Mouse (Mus musculus): ENCODE measurements around the gene Mbd3l2. TPM values are rescaled to one million over a fixed set of nuclear protein-coding genes. Genes with fewer than 3 reads are reported as not detected.
A peak's percentile ranks its signal among the peaks of the same experiment; 100 is the strongest.
"Not testable (repeated sequence)": the region's sequence is repeated elsewhere in the genome, so short reads cannot be mapped to it uniquely, and the experiment has no call there.

The Mbd3l2 gene
- total RNA-seq (2012; rRNA removed) = not detected in 2 replicates

DNA sequence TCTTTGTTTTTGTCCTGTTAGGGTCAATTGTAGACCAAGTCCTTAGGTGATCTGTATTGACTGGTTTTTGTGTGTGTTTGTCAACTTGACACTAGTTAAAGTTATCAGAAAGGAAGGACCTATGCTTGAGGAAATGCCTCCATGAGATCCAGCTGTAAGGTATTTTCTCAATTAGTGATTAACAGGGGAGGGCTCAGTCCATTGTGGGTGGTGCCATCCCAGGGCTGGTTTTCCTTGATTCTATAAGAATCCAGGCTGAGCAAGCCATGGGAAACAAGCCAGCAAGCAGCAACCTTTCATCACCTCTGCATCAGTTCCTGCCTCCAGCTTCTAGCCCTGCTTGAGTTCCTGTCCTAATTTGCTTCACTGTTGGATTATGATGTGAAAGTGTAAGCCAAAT lies at the start of gene Mbd3l2:
TSS of gene Mbd3l2 (plus strand) at position 301 of the 400 bp plus-strand sequence.
- Histone ChIP-seq H3K4me3 (ENCODE audit: insufficient read depth in 1 of 2, low read depth in 1 of 2, low read length in 2 of 2, poor library complexity in 1 of 2, severe bottlenecking in 1 of 2) (no peak within 1 kb of the TSS), H3K36me3 (ENCODE audit: control insufficient read depth, insufficient read depth, low read length, poor library complexity, severe bottlenecking) (no peaks in the 10 kb centered on the region), H3K9ac (ENCODE audit: insufficient read depth, low read depth, low read length, poor library complexity, severe bottlenecking) (no peak within 1 kb of the TSS), H3K9me3 (ENCODE audit: control insufficient read depth, insufficient read depth, low read depth, low read length) (no peaks in the 10 kb centered on the region), H3K4me1 (ENCODE audit: control insufficient read depth in 2 of 2, insufficient read depth in 2 of 2, low read length in 2 of 2, poor library complexity in 1 of 2) (no peaks in the 10 kb centered on the region), H3K27ac (ENCODE audit: insufficient read depth, low read depth, low read length, poor library complexity, severe bottlenecking) (no peak within 1 kb of the TSS)
- DNase-seq (ENCODE audit: low read depth, low spot score) = no peak
- in situ Hi-C loops (cut with MboI; ENCODE audit: low sequenced_read_pairs in 2 of 2, unreplicated experiment in 2 of 2) = no loop called here
- TF ChIP-seq CHD2 (IDR thresholded peaks at IDR 0.05; ENCODE audit: low read depth, low read length) = no peak
- no peak for TF ChIP-seq MAFK (IDR thresholded peaks at IDR 0.05; ENCODE audit: insufficient read depth, low read depth, low read length)
- no peak for TF ChIP-seq HCFC1 (IDR thresholded peaks at IDR 0.05; ENCODE audit: borderline replicate concordance, insufficient read depth, low read length)
- TF ChIP-seq ZNF384 (IDR thresholded peaks at IDR 0.05; ENCODE audit: low read depth, low read length) = no peak
- TF ChIP-seq ZC3H11A (IDR thresholded peaks at IDR 0.05; ENCODE audit: borderline replicate concordance, low read depth, low read length) = no peak

DNA sequence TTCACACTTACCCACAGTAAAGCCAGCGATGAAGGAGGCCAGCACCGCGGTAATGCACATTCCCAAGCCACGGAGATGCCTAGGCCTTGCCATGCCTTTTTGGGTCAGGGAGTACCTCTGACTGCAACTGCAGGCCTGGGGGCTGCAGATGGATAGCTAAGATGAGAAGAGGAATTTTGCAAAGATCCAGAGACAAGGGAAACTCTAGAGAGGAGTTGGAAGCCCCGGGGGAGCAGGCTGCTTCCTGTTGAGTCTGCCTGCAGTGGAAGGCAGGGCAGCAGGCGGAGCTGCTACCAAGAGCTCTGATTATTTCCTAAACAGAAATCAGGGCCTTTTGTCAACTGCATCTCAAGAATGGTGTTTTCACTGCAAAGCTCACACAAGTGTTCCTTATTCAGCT lies 44.7 kb upstream of the Mbd3l2 start:
- no peaks in the 10 kb centered on the region for H3K9me3 ChIP-seq (ENCODE audit: control insufficient read depth, insufficient read depth, low read depth, low read length)
- in situ Hi-C loops (cut with MboI; ENCODE audit: low sequenced_read_pairs in 2 of 2, unreplicated experiment in 2 of 2) = no loop called here
- TF ChIP-seq ZNF384 (IDR thresholded peaks at IDR 0.05; ENCODE audit: low read depth, low read length) (no peak), HCFC1 (IDR thresholded peaks at IDR 0.05; ENCODE audit: borderline replicate concordance, insufficient read depth, low read length) (no peak), CHD2 (IDR thresholded peaks at IDR 0.05; ENCODE audit: low read depth, low read length) (no peak), MAFK (IDR thresholded peaks at IDR 0.05; ENCODE audit: insufficient read depth, low read depth, low read length) (no peak), ZC3H11A (IDR thresholded peaks at IDR 0.05; ENCODE audit: borderline replicate concordance, low read depth, low read length) (no peak)
- H3K27ac ChIP-seq (ENCODE audit: insufficient read depth, low read depth, low read length, poor library complexity, severe bottlenecking) = no peak overlapping the region
- H3K9ac ChIP-seq (ENCODE audit: insufficient read depth, low read depth, low read length, poor library complexity, severe bottlenecking) = no peak overlapping the region
- DNase-seq (ENCODE audit: low read depth, low spot score) = no peak
- H3K36me3 ChIP-seq (ENCODE audit: control insufficient read depth, insufficient read depth, low read length, poor library complexity, severe bottlenecking) = no peaks in the 10 kb centered on the region
- no peaks in the 10 kb centered on the region; a peak in 1 of 4 replicates for H3K4me1 ChIP-seq (ENCODE audit: control insufficient read depth in 2 of 2, insufficient read depth in 2 of 2, low read length in 2 of 2, poor library complexity in 1 of 2)
- H3K4me3 ChIP-seq (ENCODE audit: insufficient read depth in 1 of 2, low read depth in 1 of 2, low read length in 2 of 2, poor library complexity in 1 of 2, severe bottlenecking in 1 of 2) = no peak overlapping the region

DNA sequence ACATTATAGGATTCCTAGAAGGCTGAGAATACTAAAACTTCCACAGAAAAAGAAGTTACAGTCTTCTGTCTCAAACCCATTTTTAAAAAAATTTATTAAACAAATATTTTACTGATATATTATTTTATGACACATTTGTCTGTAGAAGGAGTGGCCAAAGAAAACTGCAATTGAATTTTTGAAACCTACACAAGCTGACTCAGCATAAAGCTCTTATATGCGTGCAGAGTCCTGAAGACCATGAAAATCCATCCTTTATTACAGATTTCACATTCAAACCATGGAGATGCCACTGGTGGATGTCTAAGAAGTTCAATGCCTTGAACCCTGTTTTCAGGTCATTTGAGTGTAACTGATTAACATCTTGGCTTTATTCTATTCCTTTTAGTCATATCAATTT lies 30.8 kb upstream of the Mbd3l2 start:
- no peak overlapping the region for H3K27ac ChIP-seq (ENCODE audit: insufficient read depth, low read depth, low read length, poor library complexity, severe bottlenecking)
- in situ Hi-C loops (cut with MboI; ENCODE audit: low sequenced_read_pairs in 2 of 2, unreplicated experiment in 2 of 2) = no loop called here
- no peaks in the 10 kb centered on the region for H3K36me3 ChIP-seq (ENCODE audit: control insufficient read depth, insufficient read depth, low read length, poor library complexity, severe bottlenecking)
- DNase-seq (ENCODE audit: low read depth, low spot score) = no peak
- peak; percentile 45 for TF ChIP-seq MAFK (IDR thresholded peaks at IDR 0.05; ENCODE audit: insufficient read depth, low read depth, low read length)
- TF ChIP-seq ZC3H11A (IDR thresholded peaks at IDR 0.05; ENCODE audit: borderline replicate concordance, low read depth, low read length) = no peak
- no peak for TF ChIP-seq ZNF384 (IDR thresholded peaks at IDR 0.05; ENCODE audit: low read depth, low read length)
- no peak for TF ChIP-seq CHD2 (IDR thresholded peaks at IDR 0.05; ENCODE audit: low read depth, low read length)
- no peak overlapping the region for H3K4me3 ChIP-seq (ENCODE audit: insufficient read depth in 1 of 2, low read depth in 1 of 2, low read length in 2 of 2, poor library complexity in 1 of 2, severe bottlenecking in 1 of 2)
- no peak overlapping the region for H3K9ac ChIP-seq (ENCODE audit: insufficient read depth, low read depth, low read length, poor library complexity, severe bottlenecking)
- no peaks in the 10 kb centered on the region for H3K9me3 ChIP-seq (ENCODE audit: control insufficient read depth, insufficient read depth, low read depth, low read length)
- no peaks in the 10 kb centered on the region for H3K4me1 ChIP-seq (ENCODE audit: control insufficient read depth in 2 of 2, insufficient read depth in 2 of 2, low read length in 2 of 2, poor library complexity in 1 of 2)

DNA sequence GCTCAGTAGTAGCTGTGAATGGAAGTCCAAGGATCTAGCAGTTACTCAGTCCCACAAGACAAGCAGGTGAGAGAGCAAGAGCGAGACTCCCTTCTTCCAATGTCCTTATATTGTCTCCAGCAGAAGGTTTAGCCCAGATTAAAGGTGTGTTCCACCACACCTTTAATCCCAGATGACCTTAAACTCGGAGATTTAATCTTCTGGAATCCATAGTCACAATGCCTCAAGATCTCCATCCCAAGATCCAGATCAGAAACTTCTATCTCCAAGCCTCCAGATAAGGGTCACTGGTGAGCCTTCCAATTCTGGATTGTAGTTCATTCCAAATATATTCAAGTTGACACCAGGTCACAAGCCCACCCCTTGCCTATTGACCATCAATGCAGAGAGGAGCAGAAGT lies 27.6 kb upstream of the Mbd3l2 start, which contains the start of gene Naalad2:
TSS of gene Naalad2 (minus strand) at position 101 of the 400 bp plus-strand sequence.
- DNase-seq (ENCODE audit: low read depth, low spot score); H3K4me3 ChIP-seq (ENCODE audit: insufficient read depth in 1 of 2, low read depth in 1 of 2, low read length in 2 of 2, poor library complexity in 1 of 2, severe bottlenecking in 1 of 2); H3K36me3 ChIP-seq (ENCODE audit: control insufficient read depth, insufficient read depth, low read length, poor library complexity, severe bottlenecking); H3K27ac ChIP-seq (ENCODE audit: insufficient read depth, low read depth, low read length, poor library complexity, severe bottlenecking); H3K4me1 ChIP-seq (ENCODE audit: control insufficient read depth in 2 of 2, insufficient read depth in 2 of 2, low read length in 2 of 2, poor library complexity in 1 of 2); H3K9me3 ChIP-seq (ENCODE audit: control insufficient read depth, insufficient read depth, low read depth, low read length); in situ Hi-C loops (cut with MboI; ENCODE audit: low sequenced_read_pairs in 2 of 2, unreplicated experiment in 2 of 2); H3K9ac ChIP-seq (ENCODE audit: insufficient read depth, low read depth, low read length, poor library complexity, severe bottlenecking): not testable (repeated sequence)

DNA sequence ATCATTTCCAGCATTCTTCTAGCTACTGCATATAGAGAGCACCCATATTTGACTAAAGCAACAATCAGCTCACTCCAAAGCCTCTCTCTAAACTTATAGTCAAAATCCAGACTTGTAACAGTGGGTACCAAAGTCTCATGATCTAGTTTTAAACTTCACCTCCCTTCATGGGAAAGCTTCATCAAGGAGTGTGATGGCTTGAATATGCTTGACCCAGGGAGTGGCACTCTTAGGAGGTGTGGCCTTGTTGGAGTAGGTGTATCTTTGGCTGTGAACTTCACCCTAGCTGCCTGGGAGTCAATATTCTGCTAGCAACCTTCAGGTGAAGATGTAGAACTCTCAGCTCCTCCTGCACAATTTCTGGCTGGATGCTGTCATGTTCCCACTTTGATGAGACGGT lies 26.3 kb upstream of the Mbd3l2 start, which contains the start of gene Ubtfl1:
TSS of gene Ubtfl1 (plus strand) at position 301 of the 400 bp plus-strand sequence.
- H3K27ac ChIP-seq (ENCODE audit: insufficient read depth, low read depth, low read length, poor library complexity, severe bottlenecking) = no peak within 1 kb of the TSS

DNA sequence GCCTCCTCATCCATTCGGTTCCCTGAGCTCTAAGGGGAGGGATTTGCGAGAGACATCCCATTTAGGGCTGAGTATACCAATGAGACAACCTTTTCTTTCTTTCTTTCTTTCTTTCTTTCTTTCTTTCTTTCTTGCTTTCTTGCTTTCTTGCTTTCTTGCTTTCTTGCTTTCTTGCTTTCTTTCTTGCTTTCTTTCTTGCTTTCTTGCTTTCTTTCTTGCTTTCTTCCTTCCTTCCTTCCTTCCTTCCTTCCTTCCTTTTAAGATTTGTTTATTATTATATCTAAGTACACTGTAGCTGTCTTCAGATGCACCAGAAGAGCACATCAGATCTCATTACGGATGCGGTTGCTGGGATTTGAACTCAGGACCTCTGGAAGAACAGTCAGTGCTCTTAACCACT lies 18.1 kb upstream of the Mbd3l2 start:
- H3K4me1 ChIP-seq (ENCODE audit: control insufficient read depth in 2 of 2, insufficient read depth in 2 of 2, low read length in 2 of 2, poor library complexity in 1 of 2); H3K4me3 ChIP-seq (ENCODE audit: insufficient read depth in 1 of 2, low read depth in 1 of 2, low read length in 2 of 2, poor library complexity in 1 of 2, severe bottlenecking in 1 of 2); H3K36me3 ChIP-seq (ENCODE audit: control insufficient read depth, insufficient read depth, low read length, poor library complexity, severe bottlenecking); DNase-seq (ENCODE audit: low read depth, low spot score); H3K9ac ChIP-seq (ENCODE audit: insufficient read depth, low read depth, low read length, poor library complexity, severe bottlenecking); in situ Hi-C loops (cut with MboI; ENCODE audit: low sequenced_read_pairs in 2 of 2, unreplicated experiment in 2 of 2); H3K27ac ChIP-seq (ENCODE audit: insufficient read depth, low read depth, low read length, poor library complexity, severe bottlenecking); H3K9me3 ChIP-seq (ENCODE audit: control insufficient read depth, insufficient read depth, low read depth, low read length): not testable (repeated sequence)

More for the DNA sequence above, 26.3 kb upstream of the Mbd3l2 start, which contains the start of gene Ubtfl1:
- Histone ChIP-seq H3K9ac (ENCODE audit: insufficient read depth, low read depth, low read length, poor library complexity, severe bottlenecking) (no peak within 1 kb of the TSS), H3K9me3 (ENCODE audit: control insufficient read depth, insufficient read depth, low read depth, low read length) (no peaks in the 10 kb centered on the region), H3K4me1 (ENCODE audit: control insufficient read depth in 2 of 2, insufficient read depth in 2 of 2, low read length in 2 of 2, poor library complexity in 1 of 2) (no peaks in the 10 kb centered on the region), H3K4me3 (ENCODE audit: insufficient read depth in 1 of 2, low read depth in 1 of 2, low read length in 2 of 2, poor library complexity in 1 of 2, severe bottlenecking in 1 of 2) (no peak within 1 kb of the TSS), H3K36me3 (ENCODE audit: control insufficient read depth, insufficient read depth, low read length, poor library complexity, severe bottlenecking) (no peaks in the 10 kb centered on the region)
- in situ Hi-C loops (cut with MboI; ENCODE audit: low sequenced_read_pairs in 2 of 2, unreplicated experiment in 2 of 2) = no loop called here
- TF ChIP-seq MAFK (IDR thresholded peaks at IDR 0.05; ENCODE audit: insufficient read depth, low read depth, low read length) (no peak), CHD2 (IDR thresholded peaks at IDR 0.05; ENCODE audit: low read depth, low read length) (no peak), ZNF384 (IDR thresholded peaks at IDR 0.05; ENCODE audit: low read depth, low read length) (no peak), HCFC1 (IDR thresholded peaks at IDR 0.05; ENCODE audit: borderline replicate concordance, insufficient read depth, low read length) (no peak), ZC3H11A (IDR thresholded peaks at IDR 0.05; ENCODE audit: borderline replicate concordance, low read depth, low read length) (no peak)
- DNase-seq (ENCODE audit: low read depth, low spot score) = no peak

Data from ES-E14 (cell line).